ENCODE assay signal across 9 mouse cellular contexts in the genomic region with DNA sequence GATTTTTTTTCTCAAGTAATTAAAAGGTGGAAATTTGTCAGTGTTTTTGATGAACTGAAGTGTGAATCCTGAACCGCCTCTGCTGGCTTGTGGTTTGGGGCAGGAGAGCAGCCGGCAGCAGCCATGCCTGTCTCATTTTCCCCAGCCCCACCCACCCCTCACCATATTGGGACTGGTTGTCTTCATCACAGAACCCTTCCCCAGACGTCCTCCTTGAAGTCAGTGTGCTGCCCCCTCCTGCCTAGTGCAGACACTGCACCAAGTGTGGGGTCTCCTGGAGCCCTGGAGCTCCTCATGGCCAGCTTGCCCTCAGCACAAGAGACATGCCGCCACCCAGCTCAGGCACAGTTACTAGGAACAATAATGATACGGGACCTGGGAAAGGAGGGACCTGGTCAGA. TPM values are rescaled to one million over a fixed set of nuclear protein-coding genes. Genes with fewer than 3 reads are reported as not detected.
DNase-seq lines count a peak whose midpoint lies in the region; ATAC-seq and TF ChIP-seq lines count a peak whose summit lies in the region.
"Had no signal": no experiment of that assay in that cellular context is flagged by ENCODE, and none has a peak within 500 bp of the region (broad histone marks: within the 10 kb centered on the region; RNA-seq: fewer than 3 reads in every experiment).

No protein-coding gene starts in this region.

- no peak for DNase-seq in kidney, adult 8-10 months
- DNase-seq in T-cell, adult 2 months (ENCODE audit: low spot score): peak; percentile 73
- DNase-seq in liver, postnatal 0 days: no peak
- DNase-seq in stomach, postnatal 0 days (ENCODE audit: low spot score): peak; percentile 35
- no peak for DNase-seq in cerebellum, adult 18-20 months
- no peak for DNase-seq in gastrocnemius, postnatal 36 days
- DNase-seq in c-Kit-positive CD71-positive TER-119-positive erythroid progenitor cells, embryonic 14.5 days (ENCODE audit: low spot score): no peak

- WGBS in kidney, embryonic 16.5 days: 35% methylated on average over 5 of the region's 5 CpGs
- WGBS in liver, postnatal 0 days (ENCODE audit: insufficient replicate concordance): 29% methylated on average over 5 of the region's 5 CpGs
- 33% methylated on average over 5 of the region's 5 CpGs for WGBS in stomach, postnatal 0 days

- H3K9me3 ChIP-seq in kidney, embryonic 16.5 days (ENCODE audit: low read length): no peaks in the 10 kb centered on the region
- no peaks in the 10 kb centered on the region for H3K9me3 ChIP-seq in liver, postnatal 0 days (ENCODE audit: low read length)
- H3K9me3 ChIP-seq in stomach, postnatal 0 days (ENCODE audit: control insufficient read depth, low read length): no peaks in the 10 kb centered on the region
- H3K9me3 ChIP-seq: limb, embryonic 13.5 days had no signal

- H3K4me1 ChIP-seq in kidney, embryonic 16.5 days (ENCODE audit: insufficient read depth, low read length): no peaks in the 10 kb centered on the region
- peaks cover 19% of the 10 kb centered on the region for H3K4me1 ChIP-seq in liver, postnatal 0 days (ENCODE audit: insufficient read depth)
- H3K4me1 ChIP-seq in stomach, postnatal 0 days (replicated peaks; ENCODE audit: control insufficient read depth, insufficient read depth): no peaks in the 10 kb centered on the region
- H3K4me1 ChIP-seq: limb, embryonic 13.5 days had no signal

- peak; percentile 58 for TF ChIP-seq CTCF in liver, postnatal 0 days (IDR thresholded peaks at IDR 0.05; ENCODE audit: low read depth)
- TF ChIP-seq CTCF in stomach, postnatal 0 days (IDR thresholded peaks at IDR 0.05; ENCODE audit: low read depth): peak; percentile 62

- no peak for TF ChIP-seq EP300 in liver, postnatal 0 days (IDR thresholded peaks at IDR 0.05; ENCODE audit: low read depth)
- no peak for TF ChIP-seq EP300 in stomach, postnatal 0 days (optimal IDR thresholded peaks at IDR 0.05)

- no peak overlapping the region for H3K4me2 ChIP-seq in kidney, embryonic 16.5 days (replicated peaks; ENCODE audit: low read depth, low read length)
- no peak overlapping the region for H3K4me2 ChIP-seq in liver, postnatal 0 days (ENCODE audit: low read depth, low read length)
- H3K4me2 ChIP-seq in stomach, postnatal 0 days (replicated peaks; ENCODE audit: low read depth): no peak overlapping the region
- H3K4me2 ChIP-seq: limb, embryonic 13.5 days had no signal

- H3K27me3 ChIP-seq in kidney, embryonic 16.5 days (ENCODE audit: insufficient read depth, low read length): no peaks in the 10 kb centered on the region
- no peaks in the 10 kb centered on the region for H3K27me3 ChIP-seq in liver, postnatal 0 days (ENCODE audit: insufficient read depth, low read length)
- H3K27me3 ChIP-seq in stomach, postnatal 0 days (ENCODE audit: control insufficient read depth, insufficient read depth, low read length): no peaks in the 10 kb centered on the region
- H3K27me3 ChIP-seq: limb, embryonic 13.5 days had no signal

- no peak overlapping the region for H3K9ac ChIP-seq in kidney, embryonic 16.5 days (replicated peaks; ENCODE audit: low read length)
- H3K9ac ChIP-seq in liver, postnatal 0 days (replicated peaks): no peak overlapping the region
- no peak overlapping the region for H3K9ac ChIP-seq in stomach, postnatal 0 days (ENCODE audit: low read length)
- H3K9ac ChIP-seq: limb, embryonic 13.5 days had no signal

- 0 out of 2 replicates have a peak, but pooled peaks have one; percentile 16 for ATAC-seq in kidney, embryonic 16.5 days (ENCODE audit: low FRiP score, low TSS enrichment)
- ATAC-seq in liver, postnatal 0 days: no peak
- 0 out of 2 replicates have a peak, but pooled peaks have one; percentile 33 for ATAC-seq in stomach, postnatal 0 days (ENCODE audit: low FRiP score, low TSS enrichment)

- no peak overlapping the region for H3K4me3 ChIP-seq in kidney, embryonic 16.5 days (ENCODE audit: low read length)
- H3K4me3 ChIP-seq in liver, postnatal 0 days (ENCODE audit: low read depth, low read length): no peak overlapping the region
- no peak overlapping the region for H3K4me3 ChIP-seq in stomach, postnatal 0 days (ENCODE audit: low read depth, low read length)
- H3K4me3 ChIP-seq: limb, embryonic 13.5 days had no signal

- H3K27ac ChIP-seq in kidney, embryonic 16.5 days (ENCODE audit: low read length): no peak overlapping the region
- H3K27ac ChIP-seq in liver, postnatal 0 days (ENCODE audit: low read depth): 0 out of 2 replicates have a peak overlapping the region, but pooled peaks have one; percentile 44
- no peak overlapping the region for H3K27ac ChIP-seq in stomach, postnatal 0 days (replicated peaks)
- H3K27ac ChIP-seq: limb, embryonic 13.5 days had no signal

- intact Hi-C loops in gastrocnemius, postnatal 36 days (cut with DNase I): no loop called here

- H3K36me3 ChIP-seq in kidney, embryonic 16.5 days (ENCODE audit: insufficient read depth, low read length): no peaks in the 10 kb centered on the region
- no peaks in the 10 kb centered on the region for H3K36me3 ChIP-seq in liver, postnatal 0 days (replicated peaks; ENCODE audit: insufficient read depth, low read length)
- no peaks in the 10 kb centered on the region for H3K36me3 ChIP-seq in stomach, postnatal 0 days (ENCODE audit: control insufficient read depth, insufficient read depth, low read length)
- H3K36me3 ChIP-seq: limb, embryonic 13.5 days had no signal

RNA-seq across cellular contexts. Expression of a gene that starts 12.9 kb away (rescaled TPM):
- 5.6 and 9.5 TPM in 2 replicates for polyA plus RNA-seq in kidney, embryonic 16.5 days (2015; fragmentation: Nextera tagmentation; extraction: Ambion mirVana)
- polyA plus RNA-seq in liver, postnatal 0 days (2015; fragmentation: Nextera tagmentation; extraction: Ambion mirVana): 7.7 and 9.8 TPM in 2 replicates
- 4.2 and 4.9 TPM in 2 replicates for polyA plus RNA-seq in stomach, postnatal 0 days (2015; fragmentation: Nextera tagmentation; extraction: Ambion mirVana)
- total RNA-seq in gastrocnemius, postnatal 36 days (2021): 1 to 10 TPM in 1 of 2 experiments, under 1 TPM in 1; 0.82 to 1.5 TPM

RNA-seq across cellular contexts. Expression of a gene that starts 24.7 kb away (rescaled TPM):
- 22.6 and 25.0 TPM in 2 replicates for polyA plus RNA-seq in kidney, embryonic 16.5 days (2015; fragmentation: Nextera tagmentation; extraction: Ambion mirVana)
- polyA plus RNA-seq in liver, postnatal 0 days (2015; fragmentation: Nextera tagmentation; extraction: Ambion mirVana): 5.3 and 5.5 TPM in 2 replicates
- 16.2 and 17.7 TPM in 2 replicates for polyA plus RNA-seq in stomach, postnatal 0 days (2015; fragmentation: Nextera tagmentation; extraction: Ambion mirVana)
- total RNA-seq in gastrocnemius, postnatal 36 days (2021): 1 to 10 TPM; 3.0 to 3.2 TPM

RNA-seq across cellular contexts. Expression of a gene that starts 34.9 kb away (rescaled TPM):
- 217 and 219 TPM in 2 replicates for polyA plus RNA-seq in kidney, embryonic 16.5 days (2015; fragmentation: Nextera tagmentation; extraction: Ambion mirVana)
- polyA plus RNA-seq in liver, postnatal 0 days (2015; fragmentation: Nextera tagmentation; extraction: Ambion mirVana): 52.0 and 54.8 TPM in 2 replicates
- polyA plus RNA-seq in stomach, postnatal 0 days (2015; fragmentation: Nextera tagmentation; extraction: Ambion mirVana): 68.6 and 69.3 TPM in 2 replicates
- 10 to 100 TPM; 58.7 to 67.4 TPM for total RNA-seq in gastrocnemius, postnatal 36 days (2021)

Comparison
In these comparisons a context has a peak if more than half of its experiments do, and no peak if none do; other contexts are left out.
1. DNase-seq: peak in T-cell, adult 2 months (single experiment) and stomach, postnatal 0 days (single experiment); none in kidney, adult 8-10 months (0 of 2), liver, postnatal 0 days (single experiment), cerebellum, adult 18-20 months (0 of 2), gastrocnemius, postnatal 36 days (0 of 2) and c-Kit-positive CD71-positive TER-119-positive erythroid progenitor cells, embryonic 14.5 days (single experiment).